Mouse (Mus musculus): ENCODE measurements around the gene Dennd2c.
"Not testable (repeated sequence)": the region's sequence is repeated elsewhere in the genome, so short reads cannot be mapped to it uniquely, and the experiment has no call there.

Dennd2c gene

DNA sequence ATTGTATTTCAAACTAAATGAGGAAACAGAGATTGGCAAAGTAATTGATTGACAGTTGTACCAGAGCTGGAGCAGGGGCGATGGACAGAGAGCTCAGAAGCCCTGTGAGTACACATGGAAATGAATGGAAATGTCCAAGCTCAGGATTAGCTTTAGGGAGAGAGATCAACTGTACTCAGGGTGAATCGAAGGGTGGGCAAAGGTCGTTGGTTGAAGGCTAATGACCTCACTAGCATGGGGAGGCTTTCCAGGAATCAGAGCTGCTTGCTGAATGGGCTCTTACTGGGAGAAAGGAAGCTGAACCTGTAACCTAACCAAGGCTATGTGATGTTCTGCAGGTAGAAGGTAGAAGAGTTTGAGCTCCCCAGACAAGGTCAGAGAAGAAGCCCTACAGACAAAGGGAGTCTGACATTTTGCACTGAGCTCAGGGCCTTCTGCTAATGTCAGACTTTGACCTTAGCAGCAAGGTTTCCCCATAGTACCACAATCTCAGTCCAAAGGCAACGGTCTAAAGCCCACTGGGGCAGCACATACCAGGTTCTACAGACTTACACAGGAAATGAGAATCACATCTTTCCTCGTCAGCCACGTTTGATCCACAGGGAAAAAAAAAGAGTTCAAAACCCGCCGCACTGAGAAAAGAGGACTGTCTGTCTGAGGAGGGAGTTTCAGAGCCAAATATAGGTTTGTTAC, 112.3 kb downstream of the Dennd2c start:
- no peak for DNase-seq (ENCODE audit: low spot score)

GRCm38 (mm10) chr3:103215399-103215798, 113.0 kb downstream of the Dennd2c start:
- DNase-seq (ENCODE audit: low spot score) = not testable (repeated sequence)
